In genomic region chr19:36111054-36111895, GRCm38 (mm10) we compare ENCODE assay signal across 9 mouse cellular contexts. TPM values are rescaled to one million over a fixed set of nuclear protein-coding genes. Genes with fewer than 3 reads are reported as not detected.
DNase-seq lines count a peak whose midpoint lies in the region; ATAC-seq and TF ChIP-seq lines count a peak whose summit lies in the region.
"Had no signal": no experiment of that assay in that cellular context is flagged by ENCODE, and none has a peak within 500 bp of the region (broad histone marks: within the 10 kb centered on the region; RNA-seq: fewer than 3 reads in every experiment).

No protein-coding gene starts in this region.

- TF ChIP-seq CTCF in E14TG2a.4 (conservative IDR thresholded peaks at IDR 0.05; ENCODE audit: low read length), result peak; percentile 54

- peaks cover 21% of the 10 kb centered on the region for H3K4me1 ChIP-seq in E14TG2a.4 (replicated peaks; ENCODE audit: low read depth, low read length)
- H3K4me1 ChIP-seq in hindbrain, embryonic 16.5 days (ENCODE audit: control insufficient read depth, insufficient read depth, low read depth, low read length), result no peaks in the 10 kb centered on the region; the same call in none of the 2 replicates
- 0 out of 2 replicates have a peak, but pooled peaks cover 2% of the 10 kb centered on the region for H3K4me1 ChIP-seq in neural tube, embryonic 14.5 days (ENCODE audit: control insufficient read depth, insufficient read depth, low read length)

- ATAC-seq in hindbrain, embryonic 16.5 days, result no peak
- ATAC-seq in neural tube, embryonic 14.5 days (ENCODE audit: low read depth), result peak; percentile 50
- no peak for ATAC-seq in erythroblast, adult 5-6 weeks (replicated peaks; ENCODE audit: low FRiP score, poor library complexity, severe bottlenecking)

- H3K9me3 ChIP-seq in E14TG2a.4 (ENCODE audit: low read length), result no peaks in the 10 kb centered on the region
- H3K9me3 ChIP-seq in hindbrain, embryonic 16.5 days (ENCODE audit: control insufficient read depth, low read length), result no peaks in the 10 kb centered on the region
- H3K9me3 ChIP-seq in neural tube, embryonic 14.5 days (ENCODE audit: control insufficient read depth, low read length), result no peaks in the 10 kb centered on the region

- no peak overlapping the region for H3K27ac ChIP-seq in hindbrain, embryonic 16.5 days (ENCODE audit: low read depth, low read length)
- no peak overlapping the region for H3K27ac ChIP-seq in neural tube, embryonic 14.5 days (ENCODE audit: low read depth, low read length)

- H3K4me2 ChIP-seq in hindbrain, embryonic 16.5 days (ENCODE audit: low read length), result peak overlapping the region; percentile 57
- H3K4me2 ChIP-seq in neural tube, embryonic 14.5 days (ENCODE audit: low read depth, low read length), result peak overlapping the region; percentile 53

- H3K9ac ChIP-seq in hindbrain, embryonic 16.5 days (ENCODE audit: low read depth, low read length), result no peak overlapping the region
- H3K9ac ChIP-seq in neural tube, embryonic 14.5 days (replicated peaks; ENCODE audit: low read depth, low read length), result no peak overlapping the region; the same call in 1 of the 2 replicates

- 28% methylated on average over 7 of the region's 7 CpGs for WGBS in hindbrain, embryonic 16.5 days
- 27% methylated on average over 7 of the region's 7 CpGs for WGBS in neural tube, embryonic 14.5 days

- peaks cover 3% of the 10 kb centered on the region; the same call in 1 of the 2 replicates for H3K27me3 ChIP-seq in E14TG2a.4 (ENCODE audit: insufficient read depth, low read length)
- H3K27me3 ChIP-seq in hindbrain, embryonic 16.5 days (replicated peaks; ENCODE audit: control insufficient read depth, insufficient read depth, low read length), result no peaks in the 10 kb centered on the region
- no peaks in the 10 kb centered on the region for H3K27me3 ChIP-seq in neural tube, embryonic 14.5 days (ENCODE audit: control insufficient read depth, insufficient read depth, low read length)

- H3K36me3 ChIP-seq in E14TG2a.4 (ENCODE audit: insufficient read depth, low read length), result no peaks in the 10 kb centered on the region
- H3K36me3 ChIP-seq in hindbrain, embryonic 16.5 days (ENCODE audit: control insufficient read depth, insufficient read depth, low read length), result peaks cover 2% of the 10 kb centered on the region; the same call in 1 of the 2 replicates
- H3K36me3 ChIP-seq in neural tube, embryonic 14.5 days (ENCODE audit: control insufficient read depth, insufficient read depth, low read length), result no peaks in the 10 kb centered on the region

- no peak overlapping the region for H3K4me3 ChIP-seq in E14TG2a.4 (replicated peaks; ENCODE audit: low read length)
- H3K4me3 ChIP-seq in hindbrain, embryonic 16.5 days (ENCODE audit: low read length), result no peak overlapping the region
- peak overlapping the region; percentile 23 for H3K4me3 ChIP-seq in neural tube, embryonic 14.5 days (ENCODE audit: low read depth, low read length)

- DNase-seq in kidney, adult 9 months, result peak; percentile 52
- no peak for DNase-seq in kidney, postnatal 10 days
- peak; percentile 87 for DNase-seq in embryo, embryonic 10.5 days (ENCODE audit: low spot score)
- DNase-seq in gastrocnemius, postnatal 10 days, result no peak

RNA-seq across cellular contexts. Expression of gene Ankrd1, which starts 8.6 kb away (rescaled TPM):
- polyA plus RNA-seq in hindbrain, embryonic 16.5 days (2015; fragmentation: Nextera tagmentation; extraction: Ambion mirVana), result 0.11 and 0.16 TPM in 2 replicates
- polyA plus RNA-seq in neural tube, embryonic 14.5 days (2014; fragmentation: Nextera tagmentation; extraction: Ambion mirVana), result not detected in 2 replicates
- total RNA-seq in gastrocnemius, postnatal 10 days (2021), result 1 to 10 TPM; 5.1 to 7.6 TPM
- total RNA-seq in erythroblast, adult 5-6 weeks (2015; ENCODE audit: low replicate concordance), result not detected in 2 replicates
- total RNA-seq in erythroblast, adult 5-6 weeks (2017; ENCODE audit: low replicate concordance), result not detected in 2 replicates

RNA-seq across cellular contexts. Expression of gene Rpp30, which starts 27.8 kb away (rescaled TPM):
- polyA plus RNA-seq in hindbrain, embryonic 16.5 days (2015; fragmentation: Nextera tagmentation; extraction: Ambion mirVana), result 63.7 and 64.2 TPM in 2 replicates
- 73.8 and 79.2 TPM in 2 replicates for polyA plus RNA-seq in neural tube, embryonic 14.5 days (2014; fragmentation: Nextera tagmentation; extraction: Ambion mirVana)
- 10 to 100 TPM; 13.9 to 14.1 TPM for total RNA-seq in gastrocnemius, postnatal 10 days (2021)
- 13.6 and 31.3 TPM in 2 replicates for total RNA-seq in erythroblast, adult 5-6 weeks (2015; ENCODE audit: low replicate concordance)
- total RNA-seq in erythroblast, adult 5-6 weeks (2017; ENCODE audit: low replicate concordance), result 9.8 and 15.5 TPM in 2 replicates

RNA-seq across cellular contexts. Expression of gene Htr7, which starts 54.0 kb away (rescaled TPM):
- polyA plus RNA-seq in hindbrain, embryonic 16.5 days (2015; fragmentation: Nextera tagmentation; extraction: Ambion mirVana), result 16.3 and 16.7 TPM in 2 replicates
- 15.7 and 25.6 TPM in 2 replicates for polyA plus RNA-seq in neural tube, embryonic 14.5 days (2014; fragmentation: Nextera tagmentation; extraction: Ambion mirVana)
- total RNA-seq in gastrocnemius, postnatal 10 days (2021), result 1 to 10 TPM; 1.5 to 1.9 TPM
- not detected in 2 replicates for total RNA-seq in erythroblast, adult 5-6 weeks (2015; ENCODE audit: low replicate concordance)
- total RNA-seq in erythroblast, adult 5-6 weeks (2017; ENCODE audit: low replicate concordance), result not detected in 2 replicates
- polyA plus RNA-seq: liver, embryonic 16.5 days had no signal

Comparison
In these comparisons a context has a peak if more than half of its experiments do, and no peak if none do; other contexts are left out.
1. DNase-seq: peak in kidney, adult 9 months (single experiment) and embryo, embryonic 10.5 days (single experiment); none in kidney, postnatal 10 days (single experiment) and gastrocnemius, postnatal 10 days (single experiment).
2. RNA of gene Ankrd1, which starts 8.6 kb away (total RNA-seq): 5.1 to 7.6 TPM in gastrocnemius, postnatal 10 days; not detected in erythroblast, adult 5-6 weeks; every median in the first group is over 4 times any median in the second.